Mouse (Mus musculus): ENCODE measurements around the gene Rnf144b. TPM values are rescaled to one million over a fixed set of nuclear protein-coding genes. Genes with fewer than 3 reads are reported as not detected.

Rnf144b gene
- polyA plus RNA-seq, 1 experiment = 0.87 TPM

DNA sequence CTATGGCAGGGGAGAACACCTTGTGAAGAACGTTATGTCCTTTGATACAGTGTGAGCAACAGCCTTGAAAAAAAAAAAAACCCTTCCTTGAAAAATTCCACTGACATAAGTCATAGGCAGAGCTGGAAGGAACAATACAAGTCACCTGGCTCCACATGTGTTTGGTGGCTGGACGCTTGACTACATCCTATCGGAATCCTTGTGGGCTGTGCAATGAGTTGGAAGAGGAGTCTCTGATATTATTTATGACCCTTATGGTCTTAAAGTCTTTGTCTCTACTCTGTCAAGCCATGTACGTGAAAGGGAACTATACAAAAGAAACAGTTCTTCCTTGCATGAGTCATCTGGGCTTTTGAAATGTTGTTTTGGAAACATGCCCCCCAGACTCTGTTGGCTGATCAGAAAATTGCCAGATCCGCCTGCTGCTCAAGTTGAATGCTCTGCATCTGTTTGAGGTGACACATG lies 94.7 kb downstream of the Rnf144b start:
- TF ChIP-seq GATA1 (IDR thresholded peaks at IDR 0.05; ENCODE audit: low read length) = no peak

DNA sequence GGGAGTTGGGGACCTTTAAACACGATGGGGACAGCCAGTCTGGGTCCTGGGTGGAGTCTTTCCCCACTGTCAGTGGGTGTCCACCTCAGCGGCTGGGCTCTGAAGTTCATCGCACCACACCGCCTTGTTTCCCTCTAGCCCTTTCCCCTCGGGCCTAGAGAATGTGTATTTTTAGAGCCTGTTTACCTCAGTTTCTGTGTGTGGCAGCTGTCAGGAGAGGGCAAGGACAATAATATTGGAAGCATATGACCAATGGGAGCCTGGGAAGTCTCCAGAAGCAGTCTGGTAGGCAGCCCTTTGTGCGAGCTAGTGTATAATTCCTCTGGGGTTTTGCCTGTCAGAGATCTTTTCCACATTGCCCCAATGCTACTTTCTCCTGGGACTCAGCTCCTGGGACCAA lies 95.9 kb downstream of the Rnf144b start:
- TF ChIP-seq GATA1 (IDR thresholded peaks at IDR 0.05; ENCODE audit: low read length) = no peak

DNA sequence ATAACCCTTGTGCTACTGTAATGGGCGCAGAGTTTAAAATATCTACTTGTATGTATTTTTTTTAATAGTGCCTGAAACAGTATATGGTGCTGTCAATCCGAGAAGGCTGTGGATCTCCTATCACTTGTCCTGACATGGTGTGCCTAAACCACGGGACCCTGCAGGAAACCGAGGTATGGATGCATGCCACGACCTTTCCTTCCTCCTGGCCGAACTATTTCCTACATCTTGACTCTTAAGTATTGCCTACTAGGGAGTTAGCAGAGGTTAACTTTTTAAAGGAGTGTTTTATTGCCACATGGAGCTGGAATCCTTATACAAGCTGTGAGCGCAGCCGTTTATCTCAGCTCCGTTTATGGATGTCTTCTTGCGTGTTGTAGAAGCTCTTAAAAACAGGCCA lies 98.0 kb downstream of the Rnf144b start:
- no peak for TF ChIP-seq GATA1 (IDR thresholded peaks at IDR 0.05; ENCODE audit: low read length)

DNA sequence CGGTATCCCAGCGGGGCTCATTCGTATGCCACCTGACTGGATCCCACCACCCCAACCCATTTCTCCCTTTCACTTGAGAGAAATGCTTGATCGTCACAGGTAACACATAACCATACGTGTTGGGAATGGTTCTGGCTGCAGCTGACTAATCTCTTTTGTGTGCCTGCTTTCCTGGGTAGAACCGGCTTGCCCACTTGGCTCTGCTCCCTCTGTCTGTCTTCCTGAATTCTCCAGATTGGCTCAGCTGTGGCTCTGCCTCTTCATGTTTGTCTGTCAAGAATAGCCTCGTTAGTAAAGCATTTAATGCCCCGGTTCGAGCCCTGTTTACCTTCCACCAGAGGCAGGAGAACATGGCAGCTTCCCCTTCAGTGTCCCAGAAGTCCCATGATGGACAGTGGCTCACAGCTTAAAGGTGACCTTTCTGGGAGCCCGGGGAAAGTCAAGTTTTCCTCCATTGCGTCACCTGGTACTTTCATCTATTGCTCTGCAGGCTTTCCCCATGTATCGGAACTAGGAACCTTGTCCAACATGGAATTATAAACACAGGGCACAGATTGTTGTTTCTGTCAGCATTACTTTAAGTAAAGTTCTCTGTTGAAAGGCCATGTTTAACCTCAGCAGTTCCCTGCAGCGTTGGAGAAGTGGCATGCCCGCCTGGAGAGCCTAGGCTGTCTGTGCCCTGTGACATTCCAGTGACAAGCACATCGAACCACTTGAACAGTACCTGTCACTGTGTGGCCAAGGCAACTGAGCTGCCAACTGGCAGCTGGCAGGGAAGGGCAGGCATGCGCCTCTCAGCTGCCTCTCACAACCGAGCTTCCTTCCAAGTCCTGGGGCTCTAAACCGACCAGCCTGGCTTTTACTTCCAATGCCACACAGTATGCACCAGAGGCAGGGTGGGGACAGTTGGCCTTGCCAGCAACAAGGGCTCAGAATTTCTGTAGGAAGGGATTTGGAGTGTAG lies 101.4 kb downstream of the Rnf144b start:
- TF ChIP-seq GATA1 (IDR thresholded peaks at IDR 0.05; ENCODE audit: low read length) = no peak

DNA sequence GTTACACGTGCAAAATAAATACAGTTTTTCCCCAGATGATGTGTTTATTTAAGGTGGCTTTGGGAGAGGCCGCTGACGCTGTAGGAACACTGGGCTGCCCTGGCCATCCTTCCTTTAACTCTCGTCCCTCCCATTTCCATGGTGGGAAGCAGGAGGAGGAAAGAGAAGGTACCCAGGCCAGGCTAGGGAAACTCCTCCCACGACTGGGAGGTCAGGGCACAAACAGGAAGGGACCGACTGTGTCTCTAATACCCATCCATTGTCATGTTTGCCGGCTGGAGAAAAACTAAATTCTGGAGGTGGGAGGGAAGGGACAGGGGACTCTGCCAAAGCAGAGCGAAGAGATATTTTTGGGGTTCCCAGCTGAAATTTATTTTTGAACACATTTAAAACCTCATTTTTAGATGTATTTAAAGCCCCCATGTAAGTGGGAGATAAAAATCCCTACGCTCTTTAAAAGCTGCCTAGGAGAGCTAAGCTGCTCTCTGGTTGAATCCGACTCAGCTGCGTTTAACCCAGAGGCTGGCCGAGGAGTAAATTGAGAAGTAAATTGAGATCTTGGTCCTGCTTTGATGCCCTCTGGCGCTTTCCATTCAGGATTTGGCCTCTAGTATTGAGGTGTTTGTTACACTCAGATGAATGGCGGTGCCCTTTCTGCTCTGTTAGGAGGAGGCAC lies 102.3 kb downstream of the Rnf144b start:
- no peak for TF ChIP-seq GATA1 (IDR thresholded peaks at IDR 0.05; ENCODE audit: low read length)

DNA sequence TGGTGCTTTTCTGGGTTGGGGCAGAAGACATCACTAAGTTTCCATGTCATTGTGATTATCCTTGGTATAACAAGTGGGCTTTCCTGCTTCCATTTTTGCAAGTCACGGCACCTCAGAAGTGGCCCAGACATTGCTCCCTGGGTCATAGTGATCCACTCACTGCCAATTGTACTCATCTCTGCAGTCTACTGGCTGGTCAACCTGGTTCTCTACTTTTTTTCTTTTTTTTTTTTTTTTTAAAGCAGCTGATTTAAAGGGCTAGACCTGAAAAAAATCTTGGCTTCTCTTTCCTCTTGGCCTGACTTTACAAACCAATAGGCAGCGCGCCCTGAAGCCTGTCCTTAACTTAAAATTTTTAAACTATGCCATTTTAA lies 102.9 kb downstream of the Rnf144b start:
- no peak for TF ChIP-seq GATA1 (IDR thresholded peaks at IDR 0.05; ENCODE audit: low read length)

DNA sequence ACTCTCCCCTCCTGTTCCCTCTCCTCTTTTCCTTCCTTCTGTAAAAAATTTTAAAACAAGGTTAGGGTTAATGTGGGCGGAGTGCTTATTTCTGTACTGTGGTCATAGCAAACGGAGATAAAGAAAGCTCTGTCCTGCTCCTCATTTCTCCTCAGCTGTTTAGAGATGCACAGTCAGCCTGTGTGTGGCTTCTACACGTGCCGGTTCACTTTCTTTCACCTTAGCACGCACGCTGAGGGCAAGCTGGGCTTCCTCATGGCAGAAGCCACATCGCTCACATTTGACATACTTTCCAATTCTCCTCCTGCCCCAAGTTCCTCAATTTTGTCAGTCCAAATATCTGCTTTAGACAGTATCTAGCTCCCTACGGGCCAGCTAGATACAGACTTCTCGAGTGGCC lies 103.3 kb downstream of the Rnf144b start:
- TF ChIP-seq GATA1 (IDR thresholded peaks at IDR 0.05; ENCODE audit: low read length) = no peak

DNA sequence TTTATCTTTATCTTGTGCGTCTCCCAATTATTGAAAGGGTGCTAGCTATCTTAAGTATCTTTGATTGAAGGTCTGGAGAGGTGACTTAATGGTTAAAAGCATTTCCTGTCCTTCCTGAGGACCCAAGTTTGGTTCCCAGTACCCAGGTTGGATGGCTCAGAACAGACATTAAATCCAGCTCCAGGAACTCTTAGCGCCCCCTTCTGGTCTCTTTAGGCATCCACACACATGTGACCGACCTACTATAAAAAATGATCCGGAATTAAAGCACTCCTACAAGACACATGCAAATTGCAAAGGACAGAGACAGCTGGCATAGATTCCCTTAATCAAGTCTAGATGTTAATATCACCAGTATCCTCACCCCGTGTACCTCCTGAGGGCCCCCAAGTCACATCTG lies 104.1 kb downstream of the Rnf144b start:
- no peak for TF ChIP-seq GATA1 (IDR thresholded peaks at IDR 0.05; ENCODE audit: low read length)

DNA sequence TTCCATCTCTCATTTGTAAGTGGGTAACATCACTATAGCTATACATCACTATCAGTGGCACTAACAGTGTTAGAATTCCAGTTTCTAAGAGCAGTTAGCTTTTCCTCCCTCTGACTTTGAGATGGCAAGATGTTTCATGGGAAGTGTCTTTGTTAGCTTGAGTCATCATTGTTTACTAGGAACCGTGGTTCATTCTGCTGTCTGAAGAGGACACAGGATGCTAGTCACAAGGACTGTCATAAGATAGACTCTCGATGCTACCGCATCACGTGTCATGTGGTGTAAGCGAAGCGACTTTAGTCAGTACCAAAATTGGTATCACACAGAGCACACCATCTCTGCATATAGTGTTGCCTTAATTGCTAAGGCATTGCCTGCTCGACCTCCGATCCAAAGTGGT lies 105.7 kb downstream of the Rnf144b start:
- no peak for TF ChIP-seq GATA1 (IDR thresholded peaks at IDR 0.05; ENCODE audit: low read length)

DNA sequence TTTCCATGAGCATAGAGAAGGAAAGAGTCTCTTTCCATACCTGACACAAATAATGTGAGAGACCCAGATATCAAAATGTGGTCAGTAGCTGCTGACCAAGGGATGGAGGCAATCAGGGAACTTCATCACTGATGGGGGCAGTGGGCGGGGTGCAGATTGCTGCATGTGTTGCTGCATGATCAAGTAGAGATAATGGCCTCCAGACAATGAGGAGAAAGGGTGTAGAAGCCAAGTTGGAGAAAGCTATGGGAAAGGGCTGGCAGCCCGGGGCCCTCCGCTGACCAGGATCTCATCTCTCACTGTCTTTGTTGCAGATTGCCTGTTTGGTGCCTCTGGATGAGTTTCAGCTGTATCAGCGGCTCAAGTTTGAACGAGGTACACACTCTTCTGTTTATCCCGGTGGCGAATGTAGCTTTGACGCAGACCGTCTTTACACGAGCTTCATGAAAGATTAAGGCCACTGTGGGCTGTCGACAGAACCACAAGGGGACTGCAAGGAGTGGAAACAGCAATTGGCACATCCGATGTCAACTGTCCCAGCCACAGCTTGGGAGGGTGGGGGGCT lies 106.3 kb downstream of the Rnf144b start:
- TF ChIP-seq GATA1 (IDR thresholded peaks at IDR 0.05; ENCODE audit: low read length) = no peak

DNA sequence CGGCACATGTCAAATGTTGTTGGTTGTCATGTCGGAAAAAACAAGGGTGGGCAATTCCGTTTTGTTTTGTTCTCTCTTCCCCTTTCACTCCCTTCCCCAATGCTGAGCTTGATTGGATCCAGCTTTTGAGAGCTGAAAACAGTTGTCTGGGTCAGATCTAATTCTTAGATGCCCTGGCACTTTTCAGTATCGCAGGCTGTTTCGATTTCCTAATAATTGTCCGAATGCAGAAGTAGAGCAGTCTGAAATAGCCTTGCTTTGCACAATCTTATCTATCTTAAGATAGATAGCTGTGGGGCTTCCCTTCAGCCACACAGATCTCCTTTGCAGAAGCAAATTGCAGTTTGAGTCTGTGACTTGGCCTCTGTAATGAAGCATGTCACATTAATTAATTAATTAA lies 109.7 kb downstream of the Rnf144b start:
- TF ChIP-seq GATA1 (IDR thresholded peaks at IDR 0.05; ENCODE audit: low read length) = no peak

DNA sequence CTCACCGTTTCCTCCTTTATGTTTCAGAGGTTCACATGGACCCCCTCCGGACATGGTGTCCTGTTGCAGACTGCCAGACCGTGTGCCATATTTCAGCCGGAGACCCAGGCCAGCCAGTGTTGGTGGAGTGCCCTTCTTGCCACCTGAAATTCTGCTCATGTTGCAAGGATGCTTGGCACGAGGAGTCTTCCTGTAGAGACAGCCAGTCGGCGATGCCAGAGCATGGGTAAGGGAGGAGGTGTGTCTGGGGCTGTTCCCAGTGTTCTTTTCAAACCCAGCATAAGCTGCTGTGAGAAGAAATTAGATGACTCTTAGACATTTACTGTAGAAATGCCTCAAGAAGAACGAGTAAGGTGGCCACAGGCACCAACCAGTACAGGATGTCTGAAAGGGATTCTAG lies 114.9 kb downstream of the Rnf144b start:
- TF ChIP-seq GATA1 (IDR thresholded peaks at IDR 0.05; ENCODE audit: low read length) = no peak

DNA sequence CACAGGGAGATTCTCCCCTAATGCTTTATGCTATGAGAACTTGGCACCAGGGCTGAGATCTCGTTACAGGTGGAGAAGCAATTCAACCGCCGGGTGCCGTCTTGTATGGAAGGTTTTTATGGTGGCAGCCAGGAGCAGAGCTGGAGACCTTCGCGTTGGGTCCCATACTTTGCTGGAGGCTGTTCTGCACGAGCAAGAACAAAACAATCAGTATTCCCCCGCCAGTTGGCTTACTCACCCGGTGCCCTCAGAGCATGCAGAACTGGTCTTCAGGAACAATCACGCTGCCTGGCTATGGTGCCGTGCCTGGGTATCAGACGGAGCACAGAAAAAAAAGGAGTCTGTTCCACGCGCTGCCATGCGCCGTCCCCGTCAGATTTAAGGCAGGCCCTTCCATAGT lies 115.7 kb downstream of the Rnf144b start:
- no peak for TF ChIP-seq GATA1 (IDR thresholded peaks at IDR 0.05; ENCODE audit: low read length)

DNA sequence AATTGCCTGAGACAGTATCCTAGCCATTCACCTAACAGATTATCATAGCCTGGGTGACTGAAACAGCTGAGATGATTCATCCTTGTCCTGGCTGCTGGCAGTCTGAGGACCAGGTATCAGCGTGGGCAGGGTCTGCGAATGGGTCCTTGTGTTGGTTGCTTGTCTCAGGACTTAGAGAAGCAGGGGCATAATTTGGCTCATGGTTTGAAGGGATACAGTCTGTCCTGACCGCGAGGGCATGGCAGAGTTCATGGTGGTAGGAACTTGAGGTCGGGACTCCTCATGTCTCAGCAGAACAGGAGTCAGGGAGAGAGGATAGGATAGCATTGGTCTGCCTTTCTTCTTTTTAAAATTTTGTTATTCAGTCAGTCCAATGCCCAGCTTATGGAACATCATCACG lies 121.1 kb downstream of the Rnf144b start:
- no peak for TF ChIP-seq GATA1 (IDR thresholded peaks at IDR 0.05; ENCODE audit: low read length)

DNA sequence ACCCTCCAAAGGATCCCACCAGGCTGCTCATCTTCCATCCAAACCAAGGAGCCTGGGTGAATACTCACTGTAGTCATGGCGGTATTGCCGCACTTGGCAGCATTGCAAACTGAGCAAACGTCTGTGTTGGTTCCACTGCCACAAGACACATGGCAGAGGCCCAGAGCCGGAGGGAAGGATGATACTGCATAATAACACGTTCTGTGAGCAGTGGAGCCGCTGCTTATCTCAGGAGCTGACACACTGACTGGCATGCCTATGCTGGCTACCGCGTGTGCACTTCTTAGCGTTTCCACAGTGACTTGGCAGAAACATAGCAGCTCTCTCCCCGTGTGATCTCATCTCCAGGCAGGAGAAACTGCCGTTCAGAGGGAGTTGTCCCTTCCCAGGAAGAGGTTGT lies 122.3 kb downstream of the Rnf144b start:
- TF ChIP-seq GATA1 (IDR thresholded peaks at IDR 0.05; ENCODE audit: low read length) = peak; percentile 13

DNA sequence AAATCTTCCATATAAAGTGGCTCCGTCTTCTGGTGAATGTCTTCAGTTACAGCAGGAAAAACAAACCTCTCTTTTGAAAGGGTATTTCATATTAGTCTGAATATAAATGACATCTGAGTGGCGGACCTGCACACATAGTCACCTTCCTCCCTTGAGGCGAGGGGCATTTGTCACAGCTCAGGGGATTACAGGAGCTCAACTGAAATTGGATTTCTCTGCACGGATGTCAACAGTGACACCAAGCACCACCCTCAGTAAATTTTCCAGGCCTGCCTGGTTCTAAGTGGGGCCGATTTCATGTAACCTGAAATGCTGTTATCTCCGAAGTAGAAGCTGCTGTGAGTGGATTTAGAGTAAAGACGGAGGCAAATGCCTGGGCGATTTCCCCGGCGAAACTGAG lies 124.0 kb downstream of the Rnf144b start:
- TF ChIP-seq GATA1 (IDR thresholded peaks at IDR 0.05; ENCODE audit: low read length) = no peak
